Mouse (Mus musculus) embryo, embryonic 11.5 days (tissue): ENCODE results near the gene Tut7.
"Not testable (repeated sequence)": the region's sequence is repeated elsewhere in the genome, so short reads cannot be mapped to it uniquely, and the experiment has no call there.

Experiments used
- DNase-seq: peaks from one replicate; pipeline ENCODE4 v3.0.0-alpha.2; 2012; ENCODE audit warnings: low read depth, low spot score

Gene Tut7

DNA sequence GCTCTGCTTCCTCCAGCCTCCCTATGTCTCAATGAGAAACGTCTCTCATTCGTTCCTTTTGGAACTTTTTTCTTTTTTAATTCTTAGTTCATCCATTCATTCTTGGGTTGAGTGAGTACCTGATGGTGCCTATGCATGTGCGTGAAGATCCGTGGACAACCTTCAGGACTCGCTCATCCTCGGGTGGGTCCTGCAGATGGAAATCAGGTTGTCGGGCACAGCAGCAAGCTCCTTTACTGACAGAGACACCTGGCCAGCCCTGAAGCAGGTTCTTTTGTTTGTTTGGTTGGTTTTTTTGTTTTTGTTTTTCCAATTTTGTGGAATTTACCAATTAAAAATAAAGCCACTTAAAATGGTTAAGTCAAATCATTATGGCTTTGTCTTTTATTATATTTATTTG lies 9.9 kb upstream of the Tut7 start:
- no peak for DNase-seq

DNA sequence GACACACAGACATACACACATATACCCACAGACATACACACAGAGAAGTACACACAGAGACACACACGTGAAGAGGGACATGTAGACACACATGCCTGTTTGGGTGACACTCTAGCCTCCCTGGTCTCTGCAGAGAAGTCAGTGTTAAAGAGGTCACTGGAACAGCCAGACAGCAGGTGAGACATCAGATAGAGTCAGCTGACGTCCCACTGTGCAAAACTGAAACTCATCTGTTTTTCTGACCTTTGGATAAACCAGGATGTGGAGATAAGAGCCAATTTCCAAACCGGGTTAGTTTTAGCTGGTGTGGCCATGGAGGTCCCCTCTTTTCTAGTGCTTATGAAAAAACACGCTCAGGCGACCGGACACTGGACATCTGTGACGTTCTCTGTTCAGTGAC lies 9.5 kb upstream of the Tut7 start:
- DNase-seq = no peak

DNA sequence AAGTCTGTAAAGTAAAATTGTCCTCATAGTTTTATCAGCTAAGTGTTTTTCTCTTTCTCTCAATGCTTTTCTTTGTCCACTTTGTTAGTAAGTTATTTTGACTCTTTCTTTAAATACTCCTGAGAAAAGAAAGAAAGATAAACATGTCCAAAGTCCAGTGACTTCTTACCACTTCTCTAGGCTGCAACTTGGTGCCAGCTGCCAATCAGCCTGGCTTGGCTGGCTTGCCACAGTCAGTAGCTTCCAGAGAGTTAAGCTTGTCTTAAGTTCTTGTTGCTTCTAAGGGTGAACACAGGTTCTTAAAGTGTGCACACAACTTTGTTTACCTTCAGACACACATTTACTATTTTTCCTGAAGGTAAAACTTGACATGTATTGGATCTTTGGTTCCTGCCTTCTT lies 3.0 kb upstream of the Tut7 start:
- DNase-seq = no peak

DNA sequence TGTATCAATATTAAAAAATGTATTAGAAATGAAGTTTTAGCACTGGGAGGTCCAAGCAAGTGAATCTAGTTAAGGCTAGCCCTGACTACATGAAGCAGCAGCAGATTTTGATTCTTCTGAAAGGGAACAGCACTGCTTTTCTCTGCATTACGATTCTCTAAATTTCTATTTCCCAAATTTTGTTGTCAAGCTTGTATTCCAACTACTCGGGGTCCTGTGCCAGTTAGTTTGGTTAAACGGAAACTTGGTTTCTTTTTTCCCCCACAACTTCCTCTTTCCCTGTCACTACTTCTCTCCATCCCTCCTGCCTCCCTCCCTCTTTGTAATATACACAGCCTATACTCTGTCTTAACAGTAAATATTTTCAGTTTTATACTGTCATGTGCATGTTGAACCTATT lies 2.1 kb downstream of the Tut7 start:
- no peak for DNase-seq

DNA sequence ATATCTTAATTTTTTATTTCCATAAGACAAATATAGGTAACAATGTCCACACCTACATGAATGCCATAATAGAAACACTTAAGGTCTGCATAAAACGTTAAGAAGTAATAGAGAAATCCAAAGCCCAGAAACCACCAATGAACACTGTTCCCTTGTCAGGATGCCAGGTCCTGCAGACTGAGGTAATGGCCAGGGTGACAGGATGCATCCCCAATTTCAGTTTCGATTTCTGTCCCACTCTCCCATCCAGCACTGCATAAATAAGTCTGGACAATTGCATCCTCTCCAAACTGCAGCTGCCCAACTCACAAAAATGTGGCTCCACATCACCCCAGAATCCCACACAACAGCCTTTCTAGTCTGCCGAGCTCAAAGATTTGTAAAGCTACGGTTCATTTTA lies 2.8 kb downstream of the Tut7 start:
- DNase-seq = no peak

DNA sequence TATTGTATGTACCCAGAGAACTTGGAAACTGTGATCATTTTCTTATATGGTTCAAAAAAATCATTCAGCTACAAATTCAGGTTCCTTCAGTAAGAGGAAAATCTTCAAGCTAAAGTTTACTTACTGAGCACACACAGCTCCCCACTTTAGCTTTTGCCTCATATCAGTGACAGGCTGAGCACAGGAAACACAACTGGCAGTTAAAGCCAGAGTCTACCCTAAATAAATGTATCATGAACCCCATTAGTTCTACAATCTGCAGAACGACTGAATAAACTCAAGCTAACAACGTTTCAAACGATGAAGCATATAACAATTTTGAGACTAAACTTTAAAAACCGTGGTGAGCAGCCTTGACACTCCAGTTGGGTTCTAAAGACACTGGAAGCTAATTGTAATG lies 5.6 kb downstream of the Tut7 start:
- no peak for DNase-seq

DNA sequence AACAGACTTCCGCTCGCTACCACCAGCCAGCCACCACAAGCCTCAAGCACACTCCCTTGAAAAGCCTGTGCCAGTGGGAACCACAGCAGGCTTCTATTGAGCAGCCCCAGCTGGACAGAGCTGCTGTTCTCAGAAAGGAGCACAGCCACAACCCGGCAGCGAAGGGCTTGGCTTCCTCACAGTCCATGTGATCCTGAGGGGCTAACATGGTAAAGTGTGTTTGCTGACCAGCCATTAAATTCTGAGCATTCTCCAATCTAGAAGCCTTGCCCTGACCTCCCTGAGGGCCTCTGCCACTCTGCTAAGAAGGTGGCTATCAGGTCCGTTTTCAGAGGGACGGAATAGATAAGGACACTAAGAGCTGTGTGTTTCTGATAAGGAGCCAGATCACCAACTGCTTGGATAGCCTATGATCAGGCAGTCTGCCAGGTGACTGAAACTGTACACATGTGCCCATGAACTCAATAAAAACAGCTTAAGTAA lies 8.8 kb downstream of the Tut7 start:
- no peak for DNase-seq

DNA sequence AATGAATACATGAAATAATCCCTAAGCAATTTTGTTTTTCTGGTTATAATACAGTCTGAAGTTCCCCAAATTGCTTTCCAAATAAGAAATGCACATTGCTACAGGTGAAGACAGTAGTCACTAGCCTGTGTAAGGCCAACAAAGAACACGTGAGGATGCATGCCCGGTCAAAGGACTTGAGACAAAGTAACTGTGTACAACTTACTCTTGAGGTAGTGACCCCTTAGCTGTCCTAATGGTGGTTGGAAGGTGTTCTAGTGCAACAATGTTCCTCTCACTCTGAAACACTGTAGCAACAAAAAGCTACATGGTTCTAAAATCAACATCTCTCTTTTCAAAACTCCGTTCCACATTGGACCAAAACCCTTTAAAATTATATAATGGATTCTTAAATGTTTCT lies 11.4 kb downstream of the Tut7 start:
- no peak for DNase-seq

DNA sequence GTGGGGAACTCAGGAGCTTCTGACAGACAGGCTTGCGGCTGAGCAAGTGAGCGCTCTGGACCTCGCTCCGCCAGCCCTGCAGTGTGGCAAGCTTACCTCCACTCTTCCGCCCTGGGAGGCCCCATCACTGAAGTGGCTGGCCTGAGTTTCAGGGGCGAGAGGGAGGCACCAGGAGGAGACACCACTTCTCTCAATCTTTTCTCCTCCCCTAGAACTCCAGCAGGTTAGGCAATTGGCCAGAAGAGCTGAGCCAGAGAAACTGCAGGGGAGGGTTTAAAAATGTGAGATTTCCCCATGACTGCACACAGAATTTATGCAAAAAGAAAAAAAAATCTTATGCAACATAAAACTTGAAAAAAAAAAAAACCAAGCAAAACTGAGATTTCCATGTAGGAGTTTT lies 21.9 kb downstream of the Tut7 start:
- no peak for DNase-seq

DNA sequence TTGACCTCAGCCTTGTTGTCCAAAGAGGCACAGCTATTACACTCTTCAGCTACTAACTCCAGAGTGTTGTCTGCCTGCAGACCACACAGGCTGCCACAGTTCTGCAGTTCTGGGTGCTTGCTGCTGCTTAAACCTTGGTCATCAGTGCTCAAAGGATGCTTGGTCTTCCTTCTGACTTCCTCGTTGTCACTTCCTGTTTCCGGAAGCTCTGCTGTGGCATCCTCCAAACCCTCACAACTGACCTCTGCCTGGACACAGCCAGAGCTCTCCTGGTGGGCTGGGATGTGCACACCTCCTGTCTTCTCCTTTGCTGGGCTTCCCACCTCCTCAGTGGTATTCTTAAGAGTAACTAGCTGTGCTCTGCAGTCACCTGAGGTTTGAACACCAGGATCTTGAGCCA lies 22.9 kb downstream of the Tut7 start:
- DNase-seq = no peak

DNA sequence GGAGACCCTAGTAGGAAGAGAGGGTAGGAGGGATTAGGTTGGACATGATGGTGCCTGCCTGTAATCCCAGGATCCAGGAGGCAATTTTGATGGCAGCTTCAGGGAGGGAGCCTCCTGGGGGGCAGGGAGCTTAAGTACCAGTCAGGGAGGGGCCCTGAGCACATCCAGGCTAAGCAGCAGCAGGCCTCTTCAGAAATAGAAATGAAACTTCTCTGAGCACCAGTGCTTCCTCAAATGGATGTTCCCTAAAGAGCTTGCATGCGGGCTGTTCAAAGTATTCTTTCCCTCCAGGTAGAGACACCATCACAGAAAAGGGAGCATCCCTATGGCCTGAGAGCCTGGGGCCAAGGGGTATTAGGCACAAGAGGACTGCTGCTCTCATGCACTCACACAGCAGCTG lies 24.6 kb downstream of the Tut7 start:
- DNase-seq = no peak

DNA sequence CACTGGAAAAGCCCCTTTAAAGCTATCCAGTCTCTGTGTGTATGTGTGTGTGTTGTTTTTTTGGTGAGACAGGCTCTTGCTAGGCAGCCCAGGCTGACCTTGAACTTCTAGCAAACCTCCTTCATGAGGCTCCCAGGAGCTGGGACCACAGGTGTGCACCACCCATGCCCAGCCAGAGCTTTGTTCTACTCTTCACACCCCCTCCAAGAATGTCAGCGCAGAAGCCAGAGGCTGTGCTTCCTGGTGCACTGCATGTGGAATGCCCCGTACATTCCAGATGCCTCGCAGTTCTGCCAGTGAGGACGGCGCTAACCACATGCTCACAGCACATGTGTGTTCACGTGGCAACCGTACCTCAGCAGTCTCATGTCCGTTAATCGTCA lies 26.5 kb downstream of the Tut7 start:
- no peak for DNase-seq

DNA sequence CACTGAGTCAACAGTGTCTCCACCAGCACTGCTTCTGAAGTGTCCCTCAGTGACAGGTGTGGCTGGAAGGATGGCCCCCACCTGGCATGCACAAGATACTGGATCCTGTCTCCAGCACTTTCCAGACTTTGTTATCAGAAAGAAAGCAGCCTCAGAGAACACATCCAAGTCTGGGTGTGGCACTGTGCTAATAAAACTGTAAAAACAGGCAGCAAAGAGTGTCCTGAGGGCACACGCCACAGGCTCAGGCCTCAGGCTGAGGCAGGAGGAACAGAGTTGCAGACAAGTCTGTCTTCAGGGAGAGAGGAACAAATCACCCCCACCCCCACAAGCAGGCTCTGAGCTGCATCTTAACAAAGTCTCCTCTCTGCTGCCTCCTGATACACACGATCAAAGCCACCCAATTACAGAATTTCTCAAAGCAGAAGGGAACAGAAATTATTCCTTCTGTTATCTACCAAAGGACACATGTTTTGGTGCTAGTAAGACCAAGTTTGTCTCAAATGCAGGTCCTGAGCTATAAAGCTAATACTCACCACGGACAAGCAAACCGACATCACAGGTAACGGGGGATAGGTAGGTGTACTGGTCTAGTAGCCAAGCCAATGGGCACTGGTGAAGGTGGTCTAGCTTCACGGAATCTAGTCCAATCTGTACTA lies 27.0 kb downstream of the Tut7 start:
- no peak for DNase-seq

DNA sequence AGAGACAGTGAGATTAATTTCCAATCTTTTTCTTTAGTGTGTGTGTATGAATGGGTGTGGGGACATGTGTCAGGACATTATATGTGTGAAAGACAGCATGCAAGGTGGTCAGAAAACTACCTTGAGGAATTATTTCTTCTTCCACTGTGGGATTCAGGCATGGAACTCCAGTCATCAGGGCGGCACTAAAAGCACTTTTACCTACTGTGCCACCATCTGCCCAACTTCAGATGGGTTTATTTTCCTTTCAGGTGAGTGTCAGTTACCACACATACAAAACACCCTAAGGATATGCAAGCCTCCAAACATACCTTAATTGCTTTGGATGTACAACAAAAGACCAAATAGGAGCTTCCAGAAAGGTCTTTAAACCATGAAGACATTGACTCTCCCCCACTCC lies 28.2 kb downstream of the Tut7 start:
- DNase-seq = no peak

DNA sequence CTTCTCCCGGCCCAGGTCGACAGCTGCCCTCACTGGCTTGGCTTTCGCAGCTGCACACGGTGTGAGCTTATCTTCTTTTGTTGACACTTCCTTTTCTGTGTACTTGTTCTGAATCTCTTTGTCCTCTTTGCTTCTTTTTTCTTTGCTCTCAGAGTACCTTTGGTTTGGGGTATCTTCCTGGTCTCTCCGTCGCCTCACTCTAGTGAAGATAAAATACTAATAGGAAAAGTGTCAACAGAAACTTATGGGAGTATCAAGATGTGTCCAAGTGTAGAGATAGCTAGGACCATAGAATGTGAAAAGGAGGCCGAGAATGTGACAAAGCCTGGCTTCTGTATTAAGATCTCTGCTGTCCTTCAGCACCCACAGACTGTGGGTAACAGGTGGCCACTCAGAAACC lies 40.8 kb downstream of the Tut7 start, which contains the start of gene Gm49354:
TSS of gene Gm49354 (minus strand) at position 101 of the 400 bp plus-strand sequence.
- DNase-seq = no peak

DNA sequence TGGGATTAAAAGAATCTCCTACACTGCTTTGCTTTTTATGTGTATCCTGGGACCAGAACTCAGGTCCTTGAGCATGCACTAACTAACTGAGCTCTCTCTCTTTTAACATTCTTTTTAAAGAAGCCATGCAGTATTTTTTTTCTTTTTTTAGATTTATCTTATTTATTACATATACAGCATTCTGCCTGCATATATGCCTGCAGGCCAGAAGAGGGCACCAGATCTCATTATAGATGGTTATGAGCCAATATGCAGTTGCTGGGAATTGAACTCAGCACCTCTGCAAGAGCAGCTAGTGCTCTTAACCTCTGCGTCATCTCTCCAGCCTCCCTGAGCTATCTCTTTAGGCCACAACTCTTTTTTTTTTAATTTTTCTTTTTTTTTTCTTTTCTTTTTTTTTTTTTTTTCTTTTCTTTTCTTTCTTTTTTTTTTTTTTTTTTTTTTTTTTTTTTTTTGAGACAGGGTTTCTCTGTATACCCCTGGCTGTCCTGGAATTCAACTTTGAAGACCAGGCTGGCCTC lies 43.1 kb downstream of the Tut7 start:
- not testable (repeated sequence) for DNase-seq

DNA sequence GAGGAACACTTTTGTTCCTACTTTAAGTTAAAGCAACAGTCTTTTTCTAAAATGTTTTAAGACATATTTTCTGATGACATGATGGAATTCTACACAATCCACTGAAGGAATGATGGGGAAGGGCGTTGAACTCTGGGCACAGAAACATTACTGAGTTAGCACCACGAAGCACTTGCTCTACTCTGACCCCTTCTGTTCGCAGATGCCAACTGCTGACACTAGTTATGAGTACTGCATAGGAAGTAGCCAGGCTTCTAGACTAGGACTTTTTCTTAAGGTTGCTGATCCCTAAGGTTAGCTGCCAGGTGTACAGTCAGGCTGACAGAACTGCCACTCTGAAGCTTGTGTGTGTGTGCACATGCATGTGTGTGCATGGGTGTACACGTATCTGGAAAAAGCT lies 43.7 kb downstream of the Tut7 start:
- DNase-seq = no peak

DNA sequence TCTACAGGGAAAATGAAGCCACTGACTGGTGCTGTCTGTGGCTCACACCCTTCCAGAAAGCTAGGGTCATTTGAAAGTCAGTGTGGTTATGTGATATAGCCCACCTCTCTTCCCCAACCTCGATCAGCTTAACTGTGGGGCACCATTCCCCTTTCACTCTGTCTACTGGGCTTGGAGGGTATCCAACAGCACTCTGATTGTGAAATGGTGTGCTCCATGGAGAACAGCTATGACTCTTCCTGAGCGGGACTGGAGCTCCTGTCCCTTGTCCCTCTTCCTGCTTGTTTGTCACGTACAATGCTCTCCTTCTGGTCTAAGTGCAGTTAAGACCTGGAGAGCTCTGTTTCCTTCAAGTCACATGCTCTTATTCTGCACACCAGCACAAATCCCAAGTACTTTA lies 47.8 kb downstream of the Tut7 start:
- no peak for DNase-seq

DNA sequence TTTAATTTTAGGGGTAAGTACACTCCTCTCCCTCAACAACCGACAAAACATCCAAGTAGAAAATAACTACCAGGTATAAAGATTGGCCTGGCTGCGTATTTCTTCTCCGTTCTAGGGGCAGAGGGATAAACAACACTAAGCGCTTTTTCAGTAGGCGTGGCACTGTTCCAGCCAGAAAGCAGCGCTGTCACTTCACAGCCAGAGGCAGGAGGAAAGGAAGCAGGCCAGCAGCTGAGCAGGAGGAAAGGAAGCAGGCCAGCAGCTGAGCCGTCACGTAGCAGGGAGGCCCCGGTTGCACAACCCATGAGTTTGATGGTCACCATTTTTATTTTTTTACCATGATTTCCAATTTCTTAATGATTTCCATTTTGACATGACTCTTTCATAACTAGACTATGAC lies 51.7 kb downstream of the Tut7 start:
- no peak for DNase-seq

DNA sequence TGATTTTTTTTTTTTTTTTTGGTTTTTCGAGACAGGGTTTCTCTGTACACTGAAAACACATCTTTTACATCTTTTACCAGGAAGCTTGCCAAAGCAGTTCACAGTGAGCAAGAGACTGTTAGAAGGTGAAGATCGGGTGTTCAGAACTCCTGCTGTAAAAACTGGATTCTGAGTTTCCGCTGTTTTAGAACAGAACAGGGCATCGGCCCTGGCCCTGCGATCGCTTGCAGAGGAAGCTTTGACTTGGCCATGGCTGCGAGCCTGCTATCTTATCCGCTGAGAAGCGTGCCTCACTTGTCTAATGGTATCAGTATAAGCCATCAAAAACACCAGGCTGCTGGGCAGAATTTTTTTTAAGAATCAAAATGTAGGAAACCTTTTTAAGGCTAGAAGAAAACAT lies 52.1 kb downstream of the Tut7 start:
- no peak for DNase-seq

DNA sequence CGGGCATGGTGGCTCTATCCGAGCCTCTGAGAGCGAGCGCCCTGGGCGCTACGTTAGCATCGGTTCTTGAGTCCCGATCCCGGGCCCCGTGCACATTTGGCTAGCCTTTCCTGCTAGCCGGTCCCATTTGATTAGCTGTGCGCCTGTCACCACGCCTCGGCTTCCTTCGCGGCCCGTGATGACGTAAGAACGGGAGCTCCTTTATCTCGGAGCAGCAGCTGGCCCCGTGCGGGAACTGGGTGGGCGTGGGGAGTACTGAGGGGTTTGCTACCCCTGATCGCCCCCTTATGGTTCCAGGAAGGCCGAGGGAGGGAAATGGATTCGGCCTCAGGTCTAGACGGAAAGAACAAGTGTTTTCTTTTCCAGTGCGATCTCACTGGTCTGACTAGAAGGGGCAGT lies 52.8 kb downstream of the Tut7 start:
- DNase-seq = peak; percentile 85

DNA sequence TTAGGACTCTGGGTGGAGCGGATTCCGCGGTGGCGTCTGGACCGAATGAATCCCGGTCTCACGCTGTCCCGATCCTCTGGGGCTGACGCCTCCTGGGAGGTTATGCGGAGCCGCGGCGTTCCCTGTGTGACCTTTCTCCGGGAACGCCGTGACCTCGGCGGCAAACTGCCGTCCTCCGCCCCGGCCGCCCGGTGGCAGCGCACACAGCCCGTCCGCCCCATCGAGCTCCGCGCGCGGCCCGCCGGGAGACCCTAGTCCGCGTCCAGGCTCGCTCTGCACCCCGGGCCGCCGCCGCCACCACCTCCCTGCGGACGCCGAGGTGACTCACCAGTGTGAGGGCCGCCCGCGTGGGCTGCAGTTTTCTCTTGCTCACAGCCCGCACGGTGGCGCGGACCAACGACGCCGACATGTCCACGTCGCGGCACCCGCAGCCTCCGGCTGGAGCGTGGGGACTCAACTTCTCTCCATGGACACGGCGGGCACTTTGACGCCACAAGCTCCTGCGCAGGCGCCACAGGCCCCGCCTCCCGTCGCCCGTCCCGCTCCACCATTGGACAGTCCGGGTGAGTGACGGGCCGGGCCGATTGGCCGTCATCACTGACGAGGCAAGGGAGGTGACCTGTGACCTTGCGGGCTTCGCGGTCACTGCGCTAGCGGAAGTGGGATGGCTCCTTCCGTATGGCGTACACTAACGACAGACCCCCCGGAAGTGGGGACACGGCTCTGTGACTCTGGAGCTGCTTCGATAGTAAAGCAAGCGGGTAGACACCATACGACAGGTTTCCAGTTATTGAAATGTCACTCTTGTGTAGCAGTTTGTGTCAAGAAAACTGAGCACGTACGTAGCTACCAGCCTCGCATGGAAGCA lies 53.4 kb downstream of the Tut7 start, which contains the start of gene Isca1:
TSS of gene Isca1 (minus strand) at position 515 of the 868 bp plus-strand sequence.
- peak; percentile 97 for DNase-seq

DNA sequence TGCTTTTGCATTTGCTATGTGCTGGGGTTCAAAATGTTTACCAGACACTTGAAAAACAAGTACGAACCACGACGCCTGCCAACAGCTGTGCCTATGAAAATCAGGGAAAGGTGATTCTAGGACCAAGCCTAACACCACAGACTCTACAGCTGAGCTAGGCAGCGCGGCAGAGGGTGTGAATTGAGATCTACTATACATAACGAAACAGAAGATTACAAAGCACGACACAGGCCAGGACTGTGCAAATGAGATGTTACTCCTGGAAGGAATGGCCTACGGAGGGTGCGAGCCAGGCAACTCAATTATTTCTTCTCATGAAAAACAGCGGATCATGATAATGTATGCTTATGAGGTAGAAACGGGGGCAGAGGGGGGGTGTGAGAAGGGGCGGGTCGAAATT lies 54.4 kb downstream of the Tut7 start:
- no peak for DNase-seq
